Mouse (Mus musculus) ES-E14 (cell line): ENCODE measurements at regions not wholly inside any gene's neighbourhood (a gene's known extent, or its start where the extent isn't known, plus 50 kb on each side); places are given as distances from the start of the nearest gene placed in this dataset.

Experiments used
- CHD2 ChIP-seq: IDR thresholded peaks from 2 replicates; pipeline ENCODE4 v1.6.1; 2014; ENCODE audit warnings: mild to moderate bottlenecking, low read depth, low read length, inconsistent platforms
- HCFC1 ChIP-seq: IDR thresholded peaks from 2 replicates; pipeline ENCODE4 v1.6.1; 2012; ENCODE audit warnings: low read length, inconsistent platforms, borderline replicate concordance; ENCODE audit not compliant: insufficient read depth
- MAFK ChIP-seq: IDR thresholded peaks from 2 replicates; pipeline ENCODE4 v1.6.1; 2014; ENCODE audit warnings: mild to moderate bottlenecking, low read depth, low read length, inconsistent platforms; ENCODE audit not compliant: insufficient read depth
- ZC3H11A ChIP-seq: IDR thresholded peaks from 2 replicates; pipeline ENCODE4 v1.6.1; 2012; ENCODE audit warnings: low read depth, mild to moderate bottlenecking, inconsistent platforms, low read length, borderline replicate concordance
- ZNF384 ChIP-seq: IDR thresholded peaks from 2 replicates; pipeline ENCODE4 v1.6.1; 2012; ENCODE audit warnings: low read depth, low read length, inconsistent platforms

- TF ChIP-seq HCFC1 (no peak), ZC3H11A (no peak), MAFK (no peak), ZNF384 (no peak), CHD2 (no peak)
Measured at GRCm38 (mm10) chr8:26309764-26310163, 190.4 kb downstream of the Gm45692 start.
